Mouse (Mus musculus) kidney, embryonic 15.5 days (tissue): Measurements from ENCODE around the gene Nfia. TPM values are rescaled to one million over a fixed set of nuclear protein-coding genes. Genes with fewer than 3 reads are reported as not detected.

Experiments
- ATAC-seq: fragments of 200-750 bp; cut with Nextera tagmentation; replicated peaks from 2 replicates; pipeline ENCODE4 v1.8.0; 2017; ENCODE audit warnings: moderate TSS enrichment; ENCODE audit not compliant: low FRiP score
- H3K27ac ChIP-seq: fragments of 300-500 bp; sonication (generic); 2 replicates; pipeline ENCODE4 v1.5.1; 2015; ENCODE audit warnings: mild to moderate bottlenecking, inconsistent platforms
- H3K27me3 ChIP-seq: fragments of 300-500 bp; sonication (generic); 2 replicates; pipeline ENCODE4 v1.6.1; 2015; ENCODE audit warnings: inconsistent platforms
- H3K36me3 ChIP-seq: fragments of 300-500 bp; sonication (generic); 2 replicates; pipeline ENCODE4 v1.6.1; 2015; ENCODE audit warnings: inconsistent platforms
- H3K4me1 ChIP-seq: fragments of 300-500 bp; sonication (generic); 2 replicates; pipeline ENCODE4 v1.6.1; 2015; ENCODE audit warnings: inconsistent platforms
- H3K4me2 ChIP-seq: fragments of 300-500 bp; sonication (generic); 2 replicates; pipeline ENCODE4 v1.6.1; 2015; ENCODE audit warnings: moderate library complexity, mild to moderate bottlenecking, inconsistent platforms
- H3K4me3 ChIP-seq: fragments of 300-500 bp; sonication (generic); replicated peaks from 2 replicates; pipeline ENCODE4 v1.5.1; 2015; ENCODE audit warnings: mild to moderate bottlenecking, inconsistent platforms
- H3K9ac ChIP-seq: fragments of 300-500 bp; sonication (generic); 2 replicates; pipeline ENCODE4 v1.6.1; 2015; ENCODE audit warnings: mild to moderate bottlenecking, inconsistent platforms
- H3K9me3 ChIP-seq: fragments of 300-500 bp; sonication (generic); replicated peaks from 2 replicates; pipeline ENCODE4 v1.6.1; 2016; ENCODE audit warnings: inconsistent platforms
- WGBS: fragments of 180-500 bp; shearing (Covaris S2); methylation state at CpG from one replicate; pipeline ENCODE4 v1.1.7; 2015; ENCODE audit warnings: mixed read lengths; 5-methylcytosine and 5-hydroxymethylcytosine counted together
- polyA plus RNA-seq: library from polyadenylated mRNA; unstranded; fragments of >200 nt; fragmentation: Nextera tagmentation; extraction: Ambion mirVana; gene quantifications from 2 replicates; pipeline ENCODE4 v1.2.1, GENCODE M21; 2015

Nfia gene
- polyA plus RNA-seq, 1 experiment from 2014 or later, result 29.3 TPM

- Histone ChIP-seq H3K36me3 (0 out of 2 replicates have a peak, but pooled peaks cover 3% of the 10 kb centered on the region), H3K27ac (no peak overlapping the region), H3K4me3 (no peak overlapping the region), H3K27me3 (peaks cover 36% of the 10 kb centered on the region), H3K4me2 (no peak overlapping the region), H3K4me1 (no peaks in the 10 kb centered on the region; the same call in 1 of the 2 replicates), H3K9me3 (no peaks in the 10 kb centered on the region), H3K9ac (no peak overlapping the region)
- WGBS, result 93% methylated on average over 4 of the region's 4 CpGs
- ATAC-seq, result no peak
Measured at GRCm38 (mm10) chr4:97832279-97832640, 59.7 kb downstream of the Nfia start.

GRCm38 (mm10) chr4:97836812-97837211 lies 64.3 kb downstream of the Nfia start:
- WGBS, result 36% methylated on average over 13 of the region's 13 CpGs

GRCm38 (mm10) chr4:97837724-97838123 lies 65.2 kb downstream of the Nfia start:
- ATAC-seq, result no peak
- peaks cover 30% of the 10 kb centered on the region for H3K4me1 ChIP-seq
- 74% methylated on average over 3 of the region's 3 CpGs for WGBS
- H3K4me3 ChIP-seq, result no peak overlapping the region
- no peak overlapping the region for H3K4me2 ChIP-seq
- H3K27ac ChIP-seq, result no peak overlapping the region
- H3K9ac ChIP-seq, result no peak overlapping the region
- peaks cover 48% of the 10 kb centered on the region for H3K27me3 ChIP-seq
- H3K36me3 ChIP-seq, result no peaks in the 10 kb centered on the region
- no peaks in the 10 kb centered on the region for H3K9me3 ChIP-seq

More at GRCm38 (mm10) chr4:97836812-97837211, 64.3 kb downstream of the Nfia start:
- Histone ChIP-seq H3K4me2 (no peak overlapping the region), H3K9me3 (no peaks in the 10 kb centered on the region), H3K27me3 (peaks cover 42% of the 10 kb centered on the region), H3K4me3 (no peak overlapping the region), H3K9ac (no peak overlapping the region), H3K36me3 (no peaks in the 10 kb centered on the region), H3K4me1 (peaks cover 30% of the 10 kb centered on the region), H3K27ac (no peak overlapping the region)
- no peak for ATAC-seq

DNA sequence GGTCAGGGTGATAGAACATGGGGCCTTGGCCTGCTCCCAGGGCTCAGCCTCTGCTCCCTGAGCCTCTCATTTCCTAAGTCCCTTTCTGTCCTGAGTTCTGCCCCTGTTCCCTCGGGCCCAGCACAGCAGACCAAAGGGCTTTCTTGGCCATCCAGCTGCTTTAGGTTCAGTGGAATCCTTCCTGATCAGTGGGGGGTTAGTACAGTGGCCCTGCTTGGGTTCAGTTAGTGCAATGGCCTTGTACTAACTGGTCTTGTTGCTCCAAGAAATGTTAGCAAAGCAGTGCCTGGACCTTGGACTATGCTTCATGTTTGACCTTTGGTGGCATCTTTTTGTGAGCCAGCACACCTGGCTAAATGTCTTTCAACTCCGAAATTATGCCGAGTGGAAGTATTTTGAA lies 66.1 kb downstream of the Nfia start:
- no peak for ATAC-seq
- H3K4me1 ChIP-seq, result peaks cover 31% of the 10 kb centered on the region
- H3K9me3 ChIP-seq, result no peaks in the 10 kb centered on the region
- H3K36me3 ChIP-seq, result no peaks in the 10 kb centered on the region
- H3K4me3 ChIP-seq, result no peak overlapping the region
- peak overlapping the region; percentile 82 for H3K27ac ChIP-seq
- WGBS, result 62% methylated on average over 3 of the region's 3 CpGs
- no peak overlapping the region for H3K9ac ChIP-seq
- peaks cover 43% of the 10 kb centered on the region for H3K27me3 ChIP-seq
- H3K4me2 ChIP-seq, result no peak overlapping the region

- 8% methylated on average over 7 of the region's 7 CpGs for WGBS
- H3K27me3 ChIP-seq, result peaks cover 49% of the 10 kb centered on the region
- peaks cover 33% of the 10 kb centered on the region for H3K4me1 ChIP-seq
- peak; percentile 80 for ATAC-seq
- no peaks in the 10 kb centered on the region for H3K36me3 ChIP-seq
- no peaks in the 10 kb centered on the region for H3K9me3 ChIP-seq
- H3K4me3 ChIP-seq, result no peak overlapping the region
- no peak overlapping the region for H3K9ac ChIP-seq
- peak overlapping the region; percentile 28; the same call in 1 of the 2 replicates for H3K4me2 ChIP-seq
- peak overlapping the region; percentile 82 for H3K27ac ChIP-seq
Measured at GRCm38 (mm10) chr4:97839406-97840101, 67.0 kb downstream of the Nfia start.

DNA sequence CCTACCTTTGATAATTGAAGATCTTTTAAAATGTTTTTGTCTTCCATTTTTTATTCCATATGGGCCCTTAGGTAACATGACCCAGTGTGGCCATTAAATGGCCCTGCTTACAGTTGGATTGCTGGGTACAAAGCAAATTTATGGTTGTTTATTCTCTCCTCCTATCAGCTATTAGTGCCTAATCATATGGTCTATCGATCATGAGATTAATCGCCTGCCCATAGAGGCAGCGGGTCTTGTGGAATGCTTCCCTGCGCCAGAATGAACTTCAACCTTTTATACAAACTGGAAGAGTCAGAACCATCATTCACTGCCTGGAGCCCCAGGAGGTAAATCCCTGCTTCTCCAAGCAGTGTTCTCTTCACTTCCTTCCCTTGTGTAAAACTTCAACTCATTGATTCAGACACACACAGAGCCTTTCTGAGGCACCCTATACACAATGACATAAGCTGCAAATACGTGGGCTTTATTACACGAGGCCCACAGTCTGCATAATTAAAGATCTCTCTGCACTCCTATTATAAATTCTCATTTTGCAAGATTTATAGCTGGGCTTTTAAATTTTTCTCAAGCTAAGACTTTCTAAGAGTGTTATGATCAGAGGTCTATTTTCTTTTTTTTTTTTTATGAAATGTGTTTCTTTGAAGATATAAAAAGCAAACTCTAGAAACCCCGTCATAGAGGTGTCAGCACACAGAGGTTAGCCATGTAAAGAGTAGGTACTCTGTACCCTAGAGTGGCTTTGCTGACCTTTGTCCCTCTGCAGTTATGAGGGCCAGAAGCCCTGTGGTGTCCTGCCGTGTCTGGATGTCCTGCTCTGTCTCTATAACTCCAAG lies 67.9 kb downstream of the Nfia start:
- Histone ChIP-seq H3K4me3 (no peak overlapping the region), H3K9ac (no peak overlapping the region), H3K27me3 (peaks cover 43% of the 10 kb centered on the region), H3K4me1 (peaks cover 33% of the 10 kb centered on the region), H3K36me3 (no peaks in the 10 kb centered on the region), H3K27ac (peak overlapping the region; percentile 82), H3K4me2 (peak overlapping the region; percentile 28; the same call in 1 of the 2 replicates), H3K9me3 (no peaks in the 10 kb centered on the region)
- peak; percentile 71 for ATAC-seq
- WGBS, result 25% methylated on average over 8 of the region's 8 CpGs

DNA sequence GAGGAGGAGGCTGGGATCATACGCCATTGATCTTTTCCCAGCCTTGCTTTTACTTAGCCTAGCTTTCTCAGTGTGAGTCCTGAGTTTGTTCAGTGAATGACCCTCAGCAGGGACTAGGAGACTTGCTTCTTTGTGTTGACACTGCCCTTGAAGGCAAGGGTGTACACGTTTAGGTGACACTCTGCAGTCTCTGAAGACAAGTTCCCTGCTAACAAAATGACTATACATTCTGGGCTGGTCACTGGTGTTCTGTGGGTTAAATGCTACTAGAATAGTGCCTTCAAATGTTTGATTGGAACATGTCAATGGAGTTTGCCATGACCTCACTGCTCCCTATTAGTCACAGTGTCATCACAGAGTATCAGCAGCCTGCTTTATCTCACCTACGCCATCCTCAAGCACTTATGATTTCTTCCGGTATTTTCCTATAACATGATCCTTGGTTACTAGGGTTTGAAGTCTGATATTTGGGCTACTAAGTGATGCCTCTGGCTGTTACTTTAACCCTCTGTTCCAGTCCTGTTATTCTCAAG lies 68.6 kb downstream of the Nfia start:
- Histone ChIP-seq H3K4me1 (peaks cover 33% of the 10 kb centered on the region), H3K4me2 (no peak overlapping the region), H3K27ac (no peak overlapping the region), H3K27me3 (peaks cover 39% of the 10 kb centered on the region), H3K36me3 (no peaks in the 10 kb centered on the region), H3K4me3 (no peak overlapping the region), H3K9me3 (no peaks in the 10 kb centered on the region), H3K9ac (no peak overlapping the region)
- WGBS, result 64% methylated on average over 4 of the region's 4 CpGs
- ATAC-seq, result no peak

GRCm38 (mm10) chr4:97841745-97842144 lies 69.2 kb downstream of the Nfia start:
- Histone ChIP-seq H3K9me3 (no peaks in the 10 kb centered on the region), H3K4me2 (no peak overlapping the region), H3K4me1 (peaks cover 33% of the 10 kb centered on the region), H3K27ac (no peak overlapping the region), H3K9ac (no peak overlapping the region), H3K27me3 (peaks cover 38% of the 10 kb centered on the region), H3K4me3 (no peak overlapping the region), H3K36me3 (no peaks in the 10 kb centered on the region)
- WGBS, result 76% methylated on average over 5 of the region's 5 CpGs
- ATAC-seq, result no peak

DNA sequence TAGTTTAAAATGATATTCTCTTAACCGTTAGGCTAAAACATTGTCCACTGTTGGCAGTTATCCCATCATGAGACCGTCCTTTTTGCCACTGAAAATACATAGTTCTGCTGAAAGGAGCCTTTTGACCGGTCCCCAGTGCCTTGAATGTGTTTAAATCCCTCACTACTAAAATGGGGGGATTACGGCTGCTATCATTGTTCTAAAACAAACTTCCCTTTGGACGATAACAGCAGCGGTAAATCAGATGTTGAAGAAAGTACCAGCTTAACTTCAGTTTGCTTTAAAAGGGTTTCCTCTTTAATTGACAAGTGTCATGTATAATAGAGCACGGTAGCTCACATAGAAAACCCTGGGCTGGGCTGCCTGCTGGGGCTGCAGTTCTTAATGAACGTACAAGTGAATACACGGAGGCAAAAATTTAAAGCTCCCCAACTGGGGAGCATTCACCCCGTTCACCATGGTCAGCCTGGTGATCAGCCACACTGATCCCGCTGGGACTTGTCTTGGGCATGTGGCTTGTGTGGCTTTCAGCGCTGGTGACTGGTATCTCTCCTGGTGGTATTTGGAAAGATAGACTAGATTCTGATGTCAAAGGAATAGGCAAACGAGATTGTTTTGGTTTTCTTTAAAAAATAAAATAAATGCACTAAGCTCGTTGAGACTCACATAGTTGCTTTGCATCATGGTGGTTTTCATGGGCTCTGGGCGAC lies 71.6 kb downstream of the Nfia start:
- peaks cover 29% of the 10 kb centered on the region for H3K27me3 ChIP-seq
- no peaks in the 10 kb centered on the region for H3K36me3 ChIP-seq
- peak overlapping the region; percentile 64 for H3K27ac ChIP-seq
- H3K4me2 ChIP-seq, result no peak overlapping the region
- no peak overlapping the region for H3K9ac ChIP-seq
- H3K4me1 ChIP-seq, result peaks cover 24% of the 10 kb centered on the region
- no peaks in the 10 kb centered on the region for H3K9me3 ChIP-seq
- WGBS, result 78% methylated on average over 15 of the region's 15 CpGs
- no peak overlapping the region for H3K4me3 ChIP-seq
- ATAC-seq, result no peak

GRCm38 (mm10) chr4:97844899-97845298 lies 72.4 kb downstream of the Nfia start:
- ATAC-seq, result peak; percentile 41; the same call in 1 of the 2 replicates
- H3K4me3 ChIP-seq, result no peak overlapping the region
- H3K9me3 ChIP-seq, result no peaks in the 10 kb centered on the region
- 44% methylated on average over 6 of the region's 6 CpGs for WGBS
- H3K27me3 ChIP-seq, result peaks cover 29% of the 10 kb centered on the region
- no peak overlapping the region for H3K9ac ChIP-seq
- H3K4me2 ChIP-seq, result peak overlapping the region; percentile 13; the same call in 1 of the 2 replicates
- H3K36me3 ChIP-seq, result no peaks in the 10 kb centered on the region
- H3K27ac ChIP-seq, result peak overlapping the region; percentile 64
- H3K4me1 ChIP-seq, result peaks cover 17% of the 10 kb centered on the region

- no peak for ATAC-seq
- Histone ChIP-seq H3K27me3 (peaks cover 20% of the 10 kb centered on the region), H3K9ac (no peak overlapping the region), H3K4me2 (no peak overlapping the region), H3K36me3 (no peaks in the 10 kb centered on the region), H3K4me1 (peaks cover 3% of the 10 kb centered on the region; the same call in 1 of the 2 replicates), H3K9me3 (no peaks in the 10 kb centered on the region), H3K27ac (no peak overlapping the region), H3K4me3 (no peak overlapping the region)
- 80% methylated on average over 5 of the region's 5 CpGs for WGBS
Measured at GRCm38 (mm10) chr4:97847653-97848052, 75.1 kb downstream of the Nfia start.
